Mouse (Mus musculus) MEL (cell line): Measurements from ENCODE around the gene Gnaz.

ENCODE experiments used
- CTCF ChIP-seq, 3 experiments: IDR thresholded peaks in 2 of 3; conservative IDR thresholded peaks in 1 of 3; 2 replicates each; pipeline ENCODE4 v1.5.1; 2011 to 2012; ENCODE audit warnings: low read length in 3 of 3, low read depth in 2 of 3, mild to moderate bottlenecking in 2 of 3, improper control_type of control experiment in 1 of 3, inconsistent platforms in 1 of 3, mixed read lengths in 1 of 3, moderate library complexity in 1 of 3; ENCODE audit not compliant: control insufficient read depth in 1 of 3, insufficient read depth in 1 of 3, poor library complexity in 1 of 3, severe bottlenecking in 1 of 3
- EP300 ChIP-seq, 2 experiments: IDR thresholded peaks; 2 replicates each; pipeline ENCODE4 v1.6.1; 2011; ENCODE audit warnings: improper control_type of control experiment in 2 of 2, low read length in 2 of 2, low read depth in 1 of 2, mild to moderate bottlenecking in 1 of 2
- GABPA ChIP-seq: IDR thresholded peaks from 2 replicates; pipeline ENCODE4 v1.6.1; 2012; ENCODE audit warnings: low read depth, mild to moderate bottlenecking, inconsistent platforms, low read length, improper control_type of control experiment, moderate library complexity
- GATA1 ChIP-seq: IDR thresholded peaks from 2 replicates; pipeline ENCODE4 v1.6.1; 2011; ENCODE audit warnings: low read depth, low read length, improper control_type of control experiment
- HCFC1 ChIP-seq: IDR thresholded peaks from 2 replicates; pipeline ENCODE4 v1.6.1; 2012; ENCODE audit warnings: low read depth, mild to moderate bottlenecking, inconsistent platforms, low read length, improper control_type of control experiment, moderate library complexity
- JUND ChIP-seq: IDR thresholded peaks from 2 replicates; pipeline ENCODE4 v1.6.1; 2011; ENCODE audit warnings: low read depth, mild to moderate bottlenecking, improper control_type of control experiment, low read length
- KAT2A ChIP-seq: conservative IDR thresholded peaks from 2 replicates; pipeline ENCODE4 v1.6.1; 2012; ENCODE audit warnings: low read depth, low read length, improper control_type of control experiment, inconsistent platforms
- POLR2A ChIP-seq, 2 experiments: IDR thresholded peaks; 2 replicates each; pipeline ENCODE4 v1.6.1; 2011 to 2012; ENCODE audit warnings: low read length in 2 of 2, mild to moderate bottlenecking in 2 of 2, control low read depth in 1 of 2, improper control_type of control experiment in 1 of 2, low read depth in 1 of 2, moderate library complexity in 1 of 2; ENCODE audit not compliant: control insufficient read depth in 1 of 2, insufficient read depth in 1 of 2, poor library complexity in 1 of 2
- POLR2AphosphoS2 ChIP-seq: IDR thresholded peaks from 2 replicates; pipeline ENCODE4 v1.6.1; 2011; ENCODE audit warnings: low read length, improper control_type of control experiment
- RCOR1 ChIP-seq: IDR thresholded peaks from 2 replicates; pipeline ENCODE4 v1.6.1; 2012; ENCODE audit warnings: low read depth, mild to moderate bottlenecking, inconsistent platforms, low read length, improper control_type of control experiment
- SMC3 ChIP-seq: IDR thresholded peaks from 2 replicates; pipeline ENCODE4 v1.6.1; 2011; ENCODE audit warnings: low read depth, low read length, improper control_type of control experiment
- USF2 ChIP-seq, 2 experiments: IDR thresholded peaks; 2 replicates each; pipeline ENCODE4 v1.6.1; 2011 to 2012; ENCODE audit warnings: improper control_type of control experiment in 2 of 2, low read length in 2 of 2, borderline replicate concordance in 1 of 2, inconsistent platforms in 1 of 2, low read depth in 1 of 2, mild to moderate bottlenecking in 1 of 2; ENCODE audit not compliant: insufficient read depth in 1 of 2

GRCm38 (mm10) chr10:75056255-75056654, 89.3 kb downstream of the Gnaz start:
- TF ChIP-seq POLR2AphosphoS2 (no peak), CTCF (IDR thresholded peaks at IDR 0.05 in 2 of 3, conservative IDR thresholded peaks at IDR 0.05 in 1 of 3; ENCODE audit: control insufficient read depth in 1 of 3, insufficient read depth in 1 of 3, low read depth in 2 of 3, low read length in 3 of 3, poor library complexity in 1 of 3, severe bottlenecking in 1 of 3) (no peak), POLR2A (IDR thresholded peaks at IDR 0.05; ENCODE audit: control insufficient read depth in 1 of 2, insufficient read depth in 1 of 2, low read depth in 1 of 2, low read length in 2 of 2, poor library complexity in 1 of 2) (no peak), RCOR1 (no peak), EP300 (IDR thresholded peaks at IDR 0.05; ENCODE audit: low read depth in 1 of 2, low read length in 2 of 2) (no peak), GABPA (no peak), JUND (no peak), GATA1 (no peak), USF2 (IDR thresholded peaks at IDR 0.05; ENCODE audit: borderline replicate concordance in 1 of 2, insufficient read depth in 1 of 2, low read depth in 1 of 2, low read length in 2 of 2) (no peak), KAT2A (no peak), HCFC1 (no peak), SMC3 (no peak)
